Mouse (Mus musculus) layer of hippocampus, postnatal 10 days (tissue): Measurements from ENCODE around the gene Egf. TPM values are rescaled to one million over a fixed set of nuclear protein-coding genes. Genes with fewer than 3 reads are reported as not detected.

Source experiments
- DNase-seq, 2 experiments: peaks; one replicate each; pipeline ENCODE4 v3.0.0; 2021; ENCODE audit warnings: low spot score in 2 of 2
- total RNA-seq, 2 experiments: library from RNA; stranded (reverse); gene quantifications; 2 replicates each; pipeline ENCODE4 v1.2.3; 2021

The Egf gene
- total RNA-seq, 2 experiments from 2014 or later = 1.9 to 2.8 TPM

DNA sequence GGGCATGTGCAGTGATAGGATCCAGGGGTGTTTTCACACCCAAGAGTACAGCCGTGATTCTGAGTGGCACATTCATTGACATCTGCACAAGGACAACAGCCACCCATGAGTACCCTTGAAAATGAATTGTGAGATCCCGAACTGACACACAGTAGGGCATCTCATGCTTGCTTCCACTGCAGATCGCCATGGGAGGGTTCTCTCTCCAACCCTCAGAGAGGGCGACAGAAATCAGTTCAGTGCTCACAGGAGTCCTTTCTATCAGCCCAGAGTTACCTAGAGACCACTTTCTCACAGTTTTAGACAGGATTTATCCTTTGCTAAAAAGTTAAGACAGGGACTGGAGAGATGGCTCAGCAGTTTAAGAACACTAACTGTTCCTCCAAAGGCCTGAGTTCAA lies 31.8 kb downstream of the Egf start:
- no peak for DNase-seq

DNA sequence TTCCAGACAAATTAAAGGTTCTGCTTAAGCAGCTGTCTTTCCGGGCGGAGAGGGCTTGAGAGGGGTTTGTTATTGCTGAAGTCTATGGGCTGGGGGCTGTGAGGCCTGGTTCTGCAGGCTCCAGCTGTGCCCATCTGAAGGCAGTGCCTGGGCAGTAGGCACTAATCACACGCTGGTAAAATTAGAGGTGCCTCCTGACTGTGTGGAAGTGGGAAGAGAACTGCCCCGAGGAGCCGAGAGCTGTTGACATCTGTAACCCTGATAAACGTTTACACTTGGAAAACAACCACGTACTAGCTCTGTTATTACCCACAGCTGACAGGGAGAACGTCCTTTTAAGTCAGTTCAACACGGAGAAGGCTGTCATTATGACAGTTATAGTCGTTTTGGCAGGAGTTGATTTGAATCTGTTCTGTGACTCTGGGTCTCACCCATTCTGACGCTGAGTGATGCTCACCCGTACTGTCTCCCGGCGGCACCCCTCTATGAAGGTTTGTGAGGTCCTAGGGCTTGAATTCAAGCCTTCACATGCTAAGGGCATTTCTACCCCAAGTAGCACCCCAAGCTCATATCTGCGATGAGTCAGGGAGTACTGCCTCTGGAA lies 40.5 kb downstream of the Egf start:
- no peak for DNase-seq

DNA sequence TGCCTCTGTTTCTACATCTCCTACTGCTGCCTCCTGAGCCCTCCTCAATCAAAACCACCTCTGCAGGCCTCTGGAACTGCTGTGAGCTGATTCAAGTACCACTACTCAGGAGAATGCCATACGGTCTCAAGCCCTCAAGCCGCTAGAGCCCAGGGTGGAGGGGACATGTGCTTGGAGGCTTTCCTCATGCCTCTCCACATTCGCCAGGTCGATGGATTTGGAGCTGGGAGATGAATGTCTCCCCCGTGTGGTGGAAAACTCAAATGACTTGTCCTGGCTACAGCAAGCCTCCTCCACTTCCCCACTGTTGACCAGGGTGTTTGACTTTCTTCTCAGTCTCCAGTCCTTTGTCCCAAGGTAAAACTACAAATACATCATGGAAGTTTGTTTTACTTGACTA lies 47.0 kb downstream of the Egf start:
- peak; percentile 66 to 67 for DNase-seq

DNA sequence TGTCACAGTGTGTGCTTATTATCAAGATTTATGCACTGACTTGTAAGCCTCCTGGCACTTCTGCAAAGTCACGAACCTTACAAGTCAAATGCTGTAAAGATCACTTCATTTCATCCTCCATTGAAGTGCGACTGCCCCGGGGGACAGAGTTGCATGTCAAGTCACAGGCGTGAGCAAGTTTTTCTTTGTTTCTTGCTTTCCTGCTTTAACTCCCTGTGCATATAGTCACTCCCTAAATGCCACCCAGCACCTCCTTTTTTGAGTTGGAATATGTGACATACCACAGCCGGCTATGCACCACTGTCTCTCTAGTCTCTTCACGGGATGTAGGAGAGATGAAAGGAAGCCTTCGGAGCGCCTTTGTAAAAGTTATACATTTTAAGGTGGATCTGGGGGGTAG lies 56.2 kb downstream of the Egf start:
- DNase-seq = no peak

DNA sequence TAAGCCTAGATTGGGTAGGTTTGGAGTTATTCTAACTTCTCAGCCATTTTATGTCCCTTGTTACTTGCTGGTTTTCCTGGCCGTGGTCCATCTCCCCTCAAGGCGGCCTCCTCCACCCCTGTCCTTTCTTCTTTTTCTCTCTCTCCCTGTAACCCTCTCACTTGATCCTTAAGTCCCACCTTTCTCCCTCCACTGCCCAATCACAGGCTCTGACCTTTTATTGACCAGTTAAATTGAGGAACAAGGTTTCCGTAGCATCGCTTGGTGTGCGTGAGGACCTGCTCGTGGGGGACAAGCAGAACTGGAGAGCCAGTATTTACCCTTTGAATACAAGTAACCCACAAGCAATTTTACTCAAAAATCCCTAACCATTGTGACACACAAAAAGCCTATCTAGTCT lies 56.8 kb downstream of the Egf start:
- DNase-seq = no peak

DNA sequence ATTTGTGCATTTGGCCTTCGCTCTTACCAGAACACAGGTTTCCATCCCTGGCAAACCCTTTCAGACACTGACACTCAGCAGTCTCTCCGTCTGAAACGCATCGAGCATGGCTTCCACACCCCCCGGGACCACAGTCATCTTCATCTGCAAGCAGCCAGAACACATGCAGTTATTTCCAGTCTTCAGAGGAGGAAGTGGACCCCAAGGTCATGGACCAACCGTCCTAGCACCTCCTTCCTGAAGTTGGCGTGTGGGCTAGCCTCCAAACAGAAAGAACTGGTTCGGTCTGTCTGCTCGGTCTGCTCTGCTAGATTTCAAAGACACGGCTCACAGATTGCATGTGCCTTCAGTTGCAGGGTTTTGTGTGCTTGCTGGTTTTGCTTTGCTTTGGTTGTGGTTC lies 57.4 kb downstream of the Egf start:
- DNase-seq = no peak

DNA sequence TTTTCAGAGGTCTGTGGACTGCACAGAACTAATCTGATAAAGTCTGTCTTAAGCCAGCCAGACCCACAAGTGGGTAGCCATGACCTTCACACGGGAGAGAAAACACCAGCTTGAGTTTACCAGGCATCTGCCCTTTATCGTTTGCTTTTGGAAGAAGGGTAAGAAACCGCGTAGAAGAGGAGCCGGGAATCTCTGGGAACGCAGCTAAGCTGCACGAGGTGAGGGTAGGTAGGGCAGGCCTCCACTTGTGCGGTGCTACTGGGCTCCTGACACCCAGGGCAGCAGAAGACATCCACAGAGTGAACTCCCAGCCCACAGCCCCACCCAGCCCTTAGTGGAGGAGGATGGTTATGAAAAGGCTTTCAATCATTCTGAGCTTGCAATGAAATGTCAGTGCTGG lies 59.2 kb downstream of the Egf start:
- DNase-seq = no peak

DNA sequence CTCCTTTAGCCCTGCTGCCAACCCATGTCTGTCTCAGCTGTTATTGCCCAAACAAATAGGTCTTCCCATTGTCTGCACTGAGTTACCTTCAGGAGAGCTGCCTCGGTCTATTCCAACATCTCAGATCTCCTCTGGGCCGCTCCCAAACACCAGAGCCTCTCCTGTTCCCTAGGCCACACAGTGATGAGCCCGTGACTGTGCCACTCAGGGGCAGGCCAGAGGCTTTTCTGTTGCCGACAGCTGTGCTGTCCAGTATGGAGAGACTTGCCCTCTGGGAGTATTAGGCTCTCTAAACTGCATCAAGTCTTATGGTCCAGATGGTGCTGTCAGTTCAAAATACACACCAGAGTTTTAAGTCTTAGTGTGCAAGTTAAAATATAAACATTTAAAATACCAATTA lies 61.5 kb downstream of the Egf start:
- DNase-seq = no peak

DNA sequence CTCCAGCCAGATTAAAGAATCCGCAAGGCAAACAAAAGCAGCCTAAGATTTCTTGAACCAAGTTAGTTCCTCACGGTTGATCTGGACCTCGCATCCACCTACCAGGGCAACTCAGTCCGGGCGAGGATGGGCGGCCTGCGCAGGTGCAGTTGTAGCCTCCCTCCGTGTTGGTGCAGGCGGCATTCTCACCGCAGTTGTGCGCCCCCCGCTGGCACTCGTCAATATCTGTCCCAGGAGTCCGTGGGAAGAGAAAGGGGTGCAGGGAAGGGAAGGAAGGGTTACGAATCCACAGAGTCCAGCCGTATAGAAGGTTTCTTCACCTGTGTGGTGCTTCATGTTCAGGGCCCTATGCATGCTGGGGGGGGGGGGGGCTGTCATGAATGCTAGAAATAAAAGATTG lies 62.3 kb downstream of the Egf start:
- no peak for DNase-seq

DNA sequence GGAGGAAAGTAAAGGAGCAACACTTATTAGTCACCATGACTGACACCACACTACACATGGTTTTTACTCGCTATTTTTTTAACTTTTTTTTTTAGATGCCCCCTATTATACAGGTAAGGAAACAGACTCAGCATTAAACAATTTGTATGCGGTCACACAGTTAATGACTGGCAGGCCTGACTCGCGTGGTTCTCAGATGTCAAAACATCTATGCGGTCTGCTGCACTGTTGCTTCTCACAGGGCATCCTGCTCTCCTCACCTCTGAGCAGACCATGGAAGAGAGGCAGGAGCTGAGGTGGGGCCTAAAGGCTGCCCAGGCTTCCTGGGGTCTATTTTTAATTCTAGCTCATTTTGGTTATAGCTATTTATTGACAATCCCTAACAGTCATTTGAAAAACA lies 67.7 kb downstream of the Egf start:
- DNase-seq = no peak

DNA sequence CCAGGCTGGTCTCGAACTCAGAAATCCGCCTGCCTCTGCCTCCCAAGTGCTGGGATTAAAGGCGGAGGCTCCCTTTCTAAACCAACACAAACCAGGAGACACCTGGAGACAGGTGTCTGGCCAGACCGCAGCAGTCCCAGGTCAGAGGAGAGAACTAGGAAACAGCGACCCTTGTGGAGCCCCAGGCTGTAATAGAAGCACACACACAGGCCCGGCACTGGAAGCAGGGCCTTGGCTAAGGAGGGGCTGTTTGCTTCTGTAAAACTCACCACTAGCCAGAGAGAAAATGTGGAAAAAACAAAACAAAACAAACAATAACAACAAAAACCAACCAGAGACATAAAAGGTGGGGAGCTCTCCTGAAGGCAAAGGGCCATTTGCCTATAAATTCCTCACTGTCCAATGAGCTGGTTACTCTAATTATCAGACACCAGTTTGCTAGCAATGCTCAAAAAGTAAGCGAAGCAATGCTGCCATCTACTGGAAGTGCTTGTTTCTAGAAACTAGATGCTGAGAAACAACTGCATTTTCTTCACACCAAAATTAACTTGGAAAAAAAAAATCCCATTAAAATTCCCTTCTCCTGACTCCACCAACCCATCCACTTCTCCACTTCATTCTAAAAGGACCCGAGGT lies 68.3 kb downstream of the Egf start:
- peak; percentile 72 to 81 for DNase-seq

DNA sequence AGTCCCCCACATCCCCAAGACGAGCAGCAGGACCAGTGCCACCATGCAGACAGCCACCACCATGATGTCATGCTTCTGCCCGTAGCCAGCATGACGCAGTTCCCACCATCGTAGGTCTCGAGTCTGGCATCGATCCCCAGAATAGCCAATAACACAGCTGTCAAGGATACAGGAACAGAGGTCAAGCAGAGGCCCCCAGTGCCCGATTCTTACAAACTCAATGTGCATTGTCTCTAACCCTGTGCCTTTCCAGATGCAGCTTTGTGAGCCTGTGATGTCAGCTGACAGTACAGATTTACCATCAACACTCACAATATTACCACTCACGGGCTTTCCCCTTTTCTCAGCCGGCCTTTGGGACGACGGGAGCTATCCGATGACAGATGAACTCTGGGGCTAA lies 68.9 kb downstream of the Egf start:
- no peak for DNase-seq

DNA sequence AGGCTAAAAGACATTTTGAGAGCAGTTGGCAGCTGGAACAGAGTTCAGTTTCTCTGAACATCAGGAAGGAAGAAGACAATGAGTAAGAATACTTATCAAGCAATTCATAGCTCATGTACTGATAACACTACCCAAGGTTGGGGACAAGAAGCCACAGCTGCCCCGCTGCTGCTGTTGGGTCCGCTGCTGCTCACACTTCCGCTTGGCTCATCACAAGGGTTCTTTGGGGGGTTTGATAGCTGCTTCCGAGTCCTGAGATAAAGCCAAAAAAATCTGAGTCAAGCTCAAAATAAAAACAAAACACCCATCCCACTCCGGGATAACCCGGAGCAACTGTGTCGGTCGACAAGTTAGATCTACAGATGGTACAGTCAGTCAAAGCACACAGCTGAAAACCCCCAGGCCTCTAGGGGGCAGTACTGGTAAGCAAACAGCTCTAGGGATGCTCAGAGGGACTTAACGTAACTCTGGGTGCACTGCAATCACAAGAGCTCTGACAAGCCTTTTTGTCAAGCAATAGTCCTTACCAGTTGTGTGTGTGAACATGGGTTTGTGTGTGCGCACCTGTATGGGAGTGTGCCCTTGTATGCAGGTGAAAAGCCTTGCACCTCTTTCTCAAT lies 71.9 kb downstream of the Egf start:
- DNase-seq = peak in 1 of 2 experiments; percentile 46

DNA sequence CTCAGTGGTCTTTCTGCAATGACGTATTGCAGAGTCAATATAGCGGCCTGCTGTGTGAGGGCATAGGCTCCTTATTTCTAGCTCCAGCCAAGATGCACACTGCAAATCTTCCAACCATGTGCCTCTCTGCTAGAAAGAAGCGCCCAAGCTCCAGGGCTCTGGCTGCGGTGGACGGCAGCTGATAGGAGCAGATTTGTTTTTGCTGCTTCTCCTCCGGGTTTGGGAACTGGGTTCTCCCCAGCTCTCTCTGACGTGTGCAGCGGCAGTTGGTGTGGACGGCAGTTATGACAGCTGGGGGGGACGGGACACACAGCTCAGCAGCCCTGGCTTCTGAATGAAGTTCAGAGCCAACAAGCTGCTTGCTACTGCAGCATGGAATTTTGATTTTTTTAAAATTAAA lies 72.7 kb downstream of the Egf start:
- peak; percentile 65 to 72 for DNase-seq

DNA sequence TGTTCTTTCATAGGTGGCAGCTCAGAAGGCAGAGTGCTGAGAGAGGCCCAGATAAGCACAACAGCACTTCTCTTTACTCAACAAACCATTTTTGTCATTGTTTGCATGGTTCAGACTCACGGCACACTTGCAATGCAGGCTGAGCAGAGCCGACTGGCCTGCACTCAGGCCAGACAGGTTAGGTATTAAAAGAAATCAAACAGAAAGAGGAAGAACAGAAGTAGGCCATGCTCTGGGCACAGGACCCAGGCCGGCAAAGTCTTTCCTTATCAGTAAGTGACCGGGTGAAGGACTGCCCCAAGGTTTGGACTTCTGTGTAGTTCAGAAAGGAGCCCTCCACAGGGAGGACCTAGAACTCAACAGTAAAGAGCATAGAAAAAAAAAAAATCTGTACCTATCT lies 73.3 kb downstream of the Egf start:
- DNase-seq = no peak

DNA sequence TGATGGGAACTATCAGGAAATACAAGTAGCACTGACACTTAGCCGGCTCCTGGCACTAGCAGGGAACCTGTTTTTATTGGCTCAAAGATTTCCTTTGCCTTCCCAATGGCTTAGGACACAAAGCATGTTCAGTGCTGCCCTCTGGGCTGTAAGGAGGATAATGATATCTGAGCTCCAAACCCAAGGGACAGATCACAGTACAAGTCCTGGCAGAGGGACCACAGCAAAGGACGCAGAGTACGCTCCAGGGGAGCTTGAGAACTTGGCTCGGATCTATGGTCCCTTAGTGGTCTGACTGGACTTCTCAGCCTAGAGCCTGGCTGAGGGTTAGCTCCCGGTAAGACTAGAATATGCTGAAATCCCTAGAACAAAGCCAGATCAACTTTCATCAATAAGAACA lies 74.9 kb downstream of the Egf start:
- DNase-seq = peak; percentile 19 to 44

DNA sequence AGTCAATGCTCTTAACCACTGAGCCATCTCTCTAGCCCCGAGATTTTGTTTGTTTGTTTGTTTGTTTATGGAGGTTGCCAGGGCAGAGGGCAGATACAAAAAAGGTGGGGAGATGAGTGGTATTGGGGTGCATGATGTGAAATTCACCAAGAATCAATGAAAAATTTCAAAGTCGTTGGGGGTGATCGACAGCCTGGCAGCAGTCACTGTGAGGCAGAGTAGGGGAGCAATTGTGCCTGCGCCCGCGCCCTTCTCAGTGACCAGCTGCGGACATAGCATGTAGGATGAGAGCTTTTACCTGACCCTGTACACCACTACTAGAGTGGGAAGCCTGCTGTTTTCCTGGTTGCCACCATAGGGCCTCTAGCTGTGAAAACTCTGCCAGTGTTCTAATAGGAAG lies 79.2 kb downstream of the Egf start:
- DNase-seq = no peak

DNA sequence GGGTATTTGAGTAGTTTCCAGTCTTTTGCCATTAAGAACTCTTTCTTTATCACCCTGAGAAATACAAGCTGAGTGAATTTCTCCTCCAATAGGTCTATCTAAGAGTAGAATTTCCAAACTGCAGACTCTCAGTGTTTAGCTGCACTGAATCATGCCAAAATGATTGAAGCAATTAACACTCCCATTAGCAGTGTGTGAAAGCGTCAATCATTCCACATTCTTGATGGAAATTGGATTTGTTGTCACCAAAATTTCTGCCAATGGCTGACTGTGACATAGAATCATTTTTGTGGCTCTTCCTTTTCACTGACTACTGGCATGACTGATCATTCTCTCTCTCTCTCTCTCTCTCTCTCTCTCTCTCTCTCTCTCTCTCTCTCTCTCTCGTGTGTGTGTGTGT lies 91.2 kb downstream of the Egf start:
- no peak for DNase-seq

DNA sequence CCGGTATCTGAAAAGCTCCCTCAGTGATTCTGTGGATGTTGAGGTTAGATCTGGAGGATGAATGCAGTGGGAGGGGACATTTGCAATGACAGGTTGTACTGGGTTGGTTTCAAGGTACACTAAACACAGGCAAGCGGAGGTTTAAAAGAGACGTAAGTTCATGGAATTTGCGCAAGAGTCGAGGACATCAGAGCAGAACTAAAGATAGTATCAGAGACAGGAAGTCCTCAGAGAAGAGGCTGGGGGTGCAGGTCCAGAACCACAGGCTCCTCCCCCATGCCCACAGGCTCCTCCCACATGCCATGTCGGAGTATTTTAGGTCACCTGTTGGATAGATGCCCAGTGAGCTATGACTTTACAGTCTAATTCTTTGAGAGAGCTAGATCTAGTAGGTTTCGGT lies 96.3 kb downstream of the Egf start:
- no peak for DNase-seq

DNA sequence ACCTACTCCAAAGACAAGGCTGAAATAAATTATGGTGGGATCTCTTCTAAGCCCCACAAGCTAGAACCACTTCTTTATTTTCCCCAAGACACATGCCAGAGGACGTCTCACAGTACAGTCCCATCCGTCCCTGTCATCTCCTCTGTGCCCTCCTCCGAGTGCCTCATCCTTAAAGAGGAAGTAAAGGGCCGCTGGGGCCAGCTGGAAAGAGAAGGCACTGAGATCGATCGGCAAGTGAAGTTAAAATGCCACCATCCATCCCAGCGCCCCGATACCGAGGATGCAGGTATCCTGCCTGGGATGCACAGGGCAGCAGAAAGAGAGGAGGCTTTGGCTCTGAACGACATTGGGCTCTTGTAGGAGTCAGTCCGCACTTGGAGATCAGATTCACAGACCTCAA lies 97.3 kb downstream of the Egf start:
- no peak for DNase-seq

DNA sequence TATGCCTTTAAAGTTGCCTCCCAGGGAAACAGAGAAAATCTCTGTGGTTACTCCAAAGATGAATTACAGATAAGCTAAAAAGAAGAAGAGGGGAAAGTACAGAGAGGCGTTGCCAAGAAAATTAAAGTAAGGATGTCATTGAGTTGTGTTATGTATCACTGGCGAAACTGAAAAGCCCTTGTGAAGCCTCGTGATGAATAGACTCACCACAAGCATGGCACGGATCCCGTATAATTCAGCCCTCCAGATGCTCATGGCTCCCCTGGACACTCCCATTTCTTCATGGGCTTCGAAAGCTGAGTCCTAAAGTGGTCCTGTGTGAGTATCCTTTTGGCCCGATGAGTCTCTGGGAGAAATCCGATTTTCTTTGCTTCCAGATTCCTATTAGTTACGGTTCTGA lies 97.9 kb downstream of the Egf start:
- no peak for DNase-seq

DNA sequence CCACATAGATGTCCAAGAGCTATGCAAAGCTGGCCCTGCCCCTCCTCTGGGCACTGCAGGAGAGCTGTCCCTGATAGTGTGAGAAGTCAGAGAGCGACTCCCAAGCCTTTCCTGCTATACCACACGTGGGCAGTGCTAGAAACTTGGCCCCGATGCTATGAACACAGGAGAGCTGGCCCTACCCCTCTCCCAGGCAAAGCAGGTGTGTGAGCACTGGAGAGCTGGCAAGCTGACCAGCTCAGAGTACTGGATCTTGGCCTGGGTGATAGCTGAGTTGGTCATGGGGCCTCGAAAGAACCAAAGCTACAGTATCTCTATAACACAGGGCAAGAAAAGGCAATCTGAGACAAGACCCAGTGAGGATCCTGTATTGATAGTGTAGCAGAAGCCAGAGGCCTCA lies 98.6 kb downstream of the Egf start:
- DNase-seq = no peak

DNA sequence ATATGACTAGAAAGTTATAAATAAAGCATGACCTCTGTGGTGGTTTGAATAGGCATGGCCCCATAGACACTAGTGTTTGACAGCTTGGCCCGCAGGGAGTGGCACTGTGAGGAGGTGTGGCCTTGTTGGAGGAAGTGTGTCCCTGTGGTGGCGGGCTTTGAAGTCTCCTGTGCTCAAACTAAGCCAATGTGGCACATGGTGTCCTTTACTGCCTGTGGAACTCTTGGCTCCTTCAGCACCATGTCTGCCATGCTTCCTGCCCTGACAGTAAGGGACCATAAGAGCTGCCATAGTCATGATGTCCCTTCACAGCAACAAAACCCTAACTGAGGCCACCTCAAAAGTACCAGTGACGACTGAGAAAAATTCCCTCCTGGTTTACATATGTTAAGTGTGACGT lies 102.6 kb downstream of the Egf start:
- no peak for DNase-seq
